Mouse (Mus musculus): ENCODE results near the gene Enox1.

DNA sequence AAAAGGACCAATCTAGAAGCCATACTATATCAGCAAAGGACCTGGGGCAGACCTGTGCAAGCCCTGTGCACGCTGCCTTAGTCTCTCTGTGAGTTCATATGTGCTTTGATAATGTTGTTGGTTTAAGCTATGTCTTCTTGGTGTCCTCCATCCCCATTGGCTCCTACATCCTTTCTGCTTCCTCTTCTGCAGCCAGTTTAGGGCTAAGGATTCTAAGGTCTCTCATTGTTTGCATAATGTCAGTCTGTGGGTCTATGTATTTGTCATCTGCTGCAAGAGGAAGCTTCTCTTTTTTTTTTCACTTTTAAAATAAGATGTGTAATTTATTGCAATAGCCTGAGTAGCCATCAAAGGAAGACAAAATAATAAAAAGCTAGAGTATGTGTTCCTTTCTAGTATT lies 369.7 kb downstream of the Enox1 start:
- TF ChIP-seq POLR2A (IDR thresholded peaks at IDR 0.05; ENCODE audit: borderline replicate concordance, extremely low read depth, low read depth, low read length), result no peak
- TF ChIP-seq CTCF (IDR thresholded peaks at IDR 0.05; ENCODE audit: insufficient read depth, low read length), result no peak
